Mouse (Mus musculus) embryonic facial prominence, embryonic 12.5 days (tissue): ENCODE measurements at regions not wholly inside any gene's neighbourhood (a gene's known extent, or its start where the extent isn't known, plus 50 kb on each side); places are given as distances from the start of the nearest gene placed in this dataset.

ENCODE experiments used
- ATAC-seq: fragments of 200-750 bp; cut with Nextera tagmentation; 2 replicates; pipeline ENCODE4 v1.8.0; 2017; ENCODE audit not compliant: insufficient number of reproducible peaks, insufficient read depth, low FRiP score, low TSS enrichment
- H3K27ac ChIP-seq: fragments of 300-500 bp; sonication (generic); 2 replicates; pipeline ENCODE4 v1.5.1; 2016; ENCODE audit warnings: mild to moderate bottlenecking
- H3K27me3 ChIP-seq: fragments of 300-500 bp; sonication (generic); 2 replicates; pipeline ENCODE4 v1.6.1; 2016; ENCODE audit warnings: mild to moderate bottlenecking, moderate library complexity
- H3K36me3 ChIP-seq: fragments of 300-500 bp; sonication (generic); 2 replicates; pipeline ENCODE4 v1.6.1; 2016; ENCODE audit warnings: mild to moderate bottlenecking
- H3K4me1 ChIP-seq: fragments of 300-500 bp; sonication (generic); 2 replicates; pipeline ENCODE4 v1.6.1; 2016
- H3K4me2 ChIP-seq: fragments of 300-500 bp; sonication (generic); replicated peaks from 2 replicates; pipeline ENCODE4 v1.6.1; 2016; ENCODE audit warnings: mild to moderate bottlenecking, moderate library complexity
- H3K4me3 ChIP-seq: fragments of 300-500 bp; sonication (generic); 2 replicates; pipeline ENCODE4 v1.5.1; 2016; ENCODE audit warnings: mild to moderate bottlenecking
- H3K9ac ChIP-seq: fragments of 300-500 bp; sonication (generic); 2 replicates; pipeline ENCODE4 v1.6.1; 2016; ENCODE audit warnings: mild to moderate bottlenecking, moderate library complexity
- H3K9me3 ChIP-seq: fragments of 300-500 bp; sonication (generic); 2 replicates; pipeline ENCODE4 v1.6.1; 2016; ENCODE audit warnings: mild to moderate bottlenecking, moderate library complexity
- WGBS: fragments of 180-500 bp; shearing (Covaris S2); methylation state at CpG from one replicate; pipeline ENCODE4 v1.1.7; 2016; 5-methylcytosine and 5-hydroxymethylcytosine counted together

DNA sequence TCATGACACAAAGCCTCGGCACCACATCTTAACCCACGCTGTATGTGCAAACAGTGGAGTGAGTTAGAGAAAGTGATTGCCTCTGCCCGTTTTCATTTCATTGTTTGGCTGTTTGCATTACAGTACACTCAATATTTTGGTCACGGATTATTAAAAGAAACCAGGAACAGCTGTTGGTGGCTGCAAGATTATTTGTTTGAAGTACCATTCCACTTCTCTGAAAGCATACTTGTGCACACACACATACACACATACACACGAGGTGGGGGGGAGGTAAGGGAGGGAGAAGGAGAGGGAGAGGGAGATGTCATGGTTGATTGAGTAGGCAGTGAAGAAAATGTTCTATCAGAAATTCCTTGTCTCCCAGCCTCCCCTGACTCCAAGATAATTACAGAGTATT is 85.5 kb upstream of the Rnd3 start:
- WGBS, result 45% methylated on average over 5 of the region's 5 CpGs
- Histone ChIP-seq H3K4me3 (no peak overlapping the region), H3K36me3 (no peaks in the 10 kb centered on the region), H3K4me2 (no peak overlapping the region), H3K9ac (no peak overlapping the region), H3K9me3 (no peaks in the 10 kb centered on the region), H3K4me1 (peaks cover 11% of the 10 kb centered on the region), H3K27ac (no peak overlapping the region), H3K27me3 (no peaks in the 10 kb centered on the region)
- ATAC-seq, result no peak

DNA sequence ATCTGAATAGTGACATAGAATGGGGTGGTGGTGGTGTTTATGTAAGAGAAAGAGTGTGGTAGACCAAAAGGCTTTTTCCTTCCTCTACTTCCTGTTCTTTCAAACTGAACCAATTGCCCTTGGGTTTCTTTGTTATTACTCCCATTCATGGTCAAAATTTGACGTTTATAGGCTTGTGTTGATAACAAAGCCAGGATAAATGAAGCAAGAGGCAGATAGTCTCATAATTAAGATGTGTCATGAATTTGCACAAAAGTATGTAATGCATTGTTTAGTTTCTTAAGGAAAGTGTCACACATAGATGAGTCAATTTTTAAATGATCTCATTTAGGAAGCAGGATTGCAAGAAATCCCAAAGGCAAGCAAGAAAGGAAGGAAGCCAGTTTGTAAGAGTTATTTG is 73.9 kb upstream of the Rnd3 start:
- no peak for ATAC-seq
- Histone ChIP-seq H3K4me1 (peaks cover 7% of the 10 kb centered on the region; the same call in 1 of the 2 replicates), H3K4me2 (no peak overlapping the region), H3K27ac (no peak overlapping the region), H3K36me3 (no peaks in the 10 kb centered on the region), H3K9ac (no peak overlapping the region), H3K4me3 (no peak overlapping the region), H3K27me3 (no peaks in the 10 kb centered on the region), H3K9me3 (no peaks in the 10 kb centered on the region)
- WGBS, result 30% methylated on average over 1 of the region's 1 CpGs

DNA sequence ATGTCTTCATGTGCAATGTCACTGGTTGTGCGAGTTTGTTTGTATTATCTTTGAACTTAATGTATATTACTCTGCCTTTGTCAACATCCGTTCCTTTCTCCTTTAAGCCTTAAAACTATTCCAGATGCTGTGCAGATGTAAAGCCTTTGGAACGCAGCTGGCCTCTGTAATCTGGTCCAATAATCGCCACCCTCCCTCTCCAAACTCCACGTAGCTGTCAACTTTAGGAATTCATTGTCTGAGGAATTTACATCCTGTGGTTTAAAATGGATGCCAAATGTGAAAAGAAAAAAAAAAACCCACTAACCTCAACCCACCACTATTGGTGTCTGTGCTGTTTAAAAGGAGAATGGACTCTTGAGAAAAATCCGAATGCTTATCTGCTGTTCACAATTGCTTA is 70.8 kb upstream of the Rnd3 start:
- WGBS, result 13% methylated on average over 6 of the region's 6 CpGs
- ATAC-seq, result 0 out of 2 replicates have a peak, but pooled peaks have one; percentile 47
- no peaks in the 10 kb centered on the region for H3K9me3 ChIP-seq
- no peaks in the 10 kb centered on the region for H3K36me3 ChIP-seq
- H3K27me3 ChIP-seq, result no peaks in the 10 kb centered on the region
- H3K9ac ChIP-seq, result no peak overlapping the region
- H3K4me1 ChIP-seq, result peaks cover 7% of the 10 kb centered on the region; the same call in 1 of the 2 replicates
- H3K4me2 ChIP-seq, result no peak overlapping the region
- no peak overlapping the region for H3K4me3 ChIP-seq
- H3K27ac ChIP-seq, result no peak overlapping the region; the same call in 1 of the 2 replicates

GRCm38 (mm10) chr2:51207150-51208022 is 58.5 kb upstream of the Rnd3 start:
- Histone ChIP-seq H3K27me3 (no peaks in the 10 kb centered on the region), H3K9me3 (no peaks in the 10 kb centered on the region), H3K36me3 (no peaks in the 10 kb centered on the region), H3K27ac (peak overlapping the region; percentile 63; the same call in 1 of the 2 replicates), H3K4me1 (peaks cover 10% of the 10 kb centered on the region; the same call in 1 of the 2 replicates), H3K9ac (no peak overlapping the region), H3K4me2 (no peak overlapping the region), H3K4me3 (no peak overlapping the region)
- 19% methylated on average over 7 of the region's 7 CpGs for WGBS
- no peak for ATAC-seq

DNA sequence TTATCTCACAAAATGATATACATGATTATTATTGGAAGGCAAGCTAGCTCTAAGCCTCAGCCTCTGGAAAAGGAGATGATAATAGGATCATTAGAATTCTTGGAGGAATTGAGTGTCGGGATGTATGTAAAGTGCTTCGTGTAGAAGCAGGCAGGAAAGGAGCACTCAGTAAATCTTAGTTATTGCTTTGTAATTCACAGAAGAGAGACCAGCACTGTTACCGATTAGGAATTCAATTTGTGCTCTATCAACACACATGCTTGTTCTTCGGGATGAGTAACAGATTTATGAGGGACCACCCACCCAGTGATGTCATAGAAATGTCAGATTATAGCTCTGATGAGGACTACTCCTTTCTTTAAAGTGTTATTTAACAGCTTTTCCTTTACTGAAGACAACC is 57.4 kb upstream of the Rnd3 start:
- peaks cover 10% of the 10 kb centered on the region; the same call in 1 of the 2 replicates for H3K4me1 ChIP-seq
- 30% methylated on average over 4 of the region's 4 CpGs for WGBS
- no peaks in the 10 kb centered on the region for H3K9me3 ChIP-seq

More for the DNA sequence above, 57.4 kb upstream of the Rnd3 start:
- H3K27me3 ChIP-seq, result no peaks in the 10 kb centered on the region
- H3K27ac ChIP-seq, result no peak overlapping the region
- H3K4me3 ChIP-seq, result no peak overlapping the region
- no peak for ATAC-seq
- no peaks in the 10 kb centered on the region for H3K36me3 ChIP-seq
- no peak overlapping the region for H3K9ac ChIP-seq
- no peak overlapping the region for H3K4me2 ChIP-seq
